Mouse (Mus musculus) G1E (cell line): ENCODE data around the gene Faf1.

Experiments
- CTCF ChIP-seq: IDR thresholded peaks from 2 replicates; pipeline ENCODE4 v1.5.1; 2012; ENCODE audit warnings: low read depth, low read length, inconsistent platforms, mixed read lengths
- GATA1 ChIP-seq: IDR thresholded peaks from 2 replicates; pipeline ENCODE4 v1.6.1; 2012; ENCODE audit warnings: borderline replicate concordance, low read length, inconsistent platforms, mixed read lengths
- POLR2AphosphoS5 ChIP-seq: IDR thresholded peaks from 2 replicates; pipeline ENCODE4 v1.6.1; 2012; ENCODE audit warnings: low read depth, low read length, inconsistent platforms; ENCODE audit not compliant: insufficient replicate concordance
- TAL1 ChIP-seq: conservative IDR thresholded peaks from 2 replicates; pipeline ENCODE4 v1.6.1; 2012; ENCODE audit warnings: low read depth, low read length, inconsistent platforms, mixed read lengths

- TF ChIP-seq CTCF (no peak), GATA1 (no peak), TAL1 (no peak), POLR2AphosphoS5 (no peak)
Observed at GRCm38 (mm10) chr4:109988411-109988810, 312.0 kb downstream of the Faf1 start.
